Mouse (Mus musculus) hindbrain, postnatal 0 days (tissue): ENCODE measurements around the gene Umodl1. TPM values are rescaled to one million over a fixed set of nuclear protein-coding genes. Genes with fewer than 3 reads are reported as not detected.
A peak's percentile ranks its signal among the peaks of the same experiment; 100 is the strongest.

Source experiments
- ATAC-seq: fragments of 200-750 bp; cut with Nextera tagmentation; 2 replicates; pipeline ENCODE4 v1.8.0; 2017; ENCODE audit warnings: mild to moderate bottlenecking, moderate TSS enrichment, moderate library complexity
- DNase-seq: peaks from one replicate; pipeline ENCODE4 v3.0.0-alpha.2; 2015; ENCODE audit warnings: low spot score
- H3K27ac ChIP-seq: fragments of 300-500 bp; sonication (generic); 2 replicates; pipeline ENCODE4 v1.5.1; 2014; ENCODE audit warnings: mild to moderate bottlenecking
- H3K27me3 ChIP-seq: fragments of 300-500 bp; sonication (generic); 2 replicates; pipeline ENCODE4 v1.6.1; 2014; ENCODE audit warnings: low read length, mixed read lengths; ENCODE audit not compliant: insufficient read depth
- H3K36me3 ChIP-seq: fragments of 300-500 bp; sonication (generic); 2 replicates; pipeline ENCODE4 v1.6.1; 2014; ENCODE audit warnings: low read length, mixed read lengths; ENCODE audit not compliant: insufficient read depth
- H3K4me1 ChIP-seq: fragments of 300-500 bp; sonication (generic); 2 replicates; pipeline ENCODE4 v1.6.1; 2014; ENCODE audit warnings: antibody characterized with exemption, low read length, mixed read lengths; ENCODE audit not compliant: insufficient read depth
- H3K4me2 ChIP-seq: fragments of 300-500 bp; sonication (generic); 2 replicates; pipeline ENCODE4 v1.6.1; 2014; ENCODE audit warnings: low read depth, mild to moderate bottlenecking, low read length, moderate library complexity, mixed read lengths
- H3K4me3 ChIP-seq: fragments of 300-500 bp; sonication (generic); 2 replicates; pipeline ENCODE4 v1.5.1; 2014; ENCODE audit warnings: low read length
- H3K9ac ChIP-seq: fragments of 300-500 bp; sonication (generic); replicated peaks from 2 replicates; pipeline ENCODE4 v1.6.1; 2014; ENCODE audit warnings: mild to moderate bottlenecking, low read length, moderate library complexity, mixed read lengths
- H3K9me3 ChIP-seq: fragments of 300-500 bp; sonication (generic); 2 replicates; pipeline ENCODE4 v1.6.1; 2016; ENCODE audit warnings: low read length, mixed read lengths
- CTCF ChIP-seq: IDR thresholded peaks from 2 replicates; pipeline ENCODE4 v1.5.1; 2016; ENCODE audit warnings: antibody characterized with exemption, control low read depth, low read depth
- WGBS: fragments of 180-500 bp; shearing (Covaris S2); extraction: QIAGEN DNeasy Blood & Tissue Kit; methylation state at CpG from one replicate; pipeline ENCODE4 v1.1.7; 2014; 5-methylcytosine and 5-hydroxymethylcytosine counted together
- polyA plus RNA-seq: library from polyadenylated mRNA; unstranded; fragments of >200 nt; fragmentation: Nextera tagmentation; extraction: Ambion mirVana; gene quantifications from 2 replicates; pipeline ENCODE4 v1.2.1, GENCODE M21; 2015
- total RNA-seq: library from RNA; depleted of rRNA; stranded (reverse); fragments of >200 nt; gene quantifications from 2 replicates; pipeline ENCODE4 v1.2.3, GENCODE M21; 2014

The Umodl1 gene
- total and polyA plus RNA-seq, 2 experiments from 2014 or later, result 0.06 to 0.42 TPM

DNA sequence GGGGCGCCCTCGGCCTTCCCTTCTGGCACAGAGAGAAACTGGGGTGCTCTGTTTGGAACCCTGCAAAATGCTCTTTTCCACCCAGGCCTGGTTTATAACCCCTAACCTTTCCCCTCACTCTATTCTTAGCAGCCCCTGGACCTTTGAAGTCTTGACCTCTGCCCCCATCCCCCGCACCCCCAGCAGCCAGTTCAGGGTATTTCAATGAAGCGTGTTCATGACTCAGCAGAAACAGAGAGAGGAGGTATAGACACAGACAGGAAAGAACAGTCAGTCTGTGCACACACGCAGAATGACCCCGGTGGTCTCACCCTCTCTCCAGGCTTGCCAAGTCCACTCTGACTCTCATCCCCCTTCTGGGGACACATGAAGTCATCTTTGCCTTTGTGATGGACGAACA is 23.6 kb upstream of the Umodl1 start:
- DNase-seq, result no peak
- Histone ChIP-seq H3K27me3 (no peaks in the 10 kb centered on the region), H3K36me3 (no peaks in the 10 kb centered on the region), H3K4me2 (no peak overlapping the region), H3K4me3 (no peak overlapping the region), H3K9ac (no peak overlapping the region), H3K4me1 (0 out of 2 replicates have a peak, but pooled peaks cover 5% of the 10 kb centered on the region), H3K27ac (no peak overlapping the region), H3K9me3 (no peaks in the 10 kb centered on the region)
- no peak for TF ChIP-seq CTCF
- 85% methylated on average over 7 of the region's 7 CpGs for WGBS
- ATAC-seq, result no peak

DNA sequence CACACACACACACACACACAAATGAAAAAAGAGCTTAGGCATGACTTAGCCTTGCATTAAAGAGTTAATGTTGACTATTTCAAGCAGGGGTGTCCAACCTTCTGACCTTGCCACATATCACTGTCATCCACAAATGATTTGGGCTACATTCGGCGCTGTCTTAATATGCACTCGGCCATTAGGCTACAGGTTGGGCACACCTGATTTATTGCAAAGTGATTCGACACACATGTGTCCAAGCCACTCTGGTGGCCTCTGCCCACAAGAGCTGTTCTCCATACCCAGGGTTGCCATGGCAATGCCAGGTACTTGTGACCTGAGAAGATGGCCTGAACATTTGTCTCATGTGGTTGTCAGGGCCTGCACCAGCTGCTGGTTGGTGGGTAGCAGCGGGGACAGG is 21.6 kb upstream of the Umodl1 start:
- Histone ChIP-seq H3K9ac (no peak overlapping the region), H3K36me3 (no peaks in the 10 kb centered on the region), H3K4me2 (no peak overlapping the region), H3K27me3 (no peaks in the 10 kb centered on the region), H3K9me3 (no peaks in the 10 kb centered on the region), H3K4me3 (no peak overlapping the region), H3K4me1 (0 out of 2 replicates have a peak, but pooled peaks cover 5% of the 10 kb centered on the region), H3K27ac (no peak overlapping the region)
- TF ChIP-seq CTCF, result no peak
- 88% methylated on average over 5 of the region's 5 CpGs for whole genome bisulfite sequencing
- ATAC-seq, result no peak
- no peak for DNase-seq

DNA sequence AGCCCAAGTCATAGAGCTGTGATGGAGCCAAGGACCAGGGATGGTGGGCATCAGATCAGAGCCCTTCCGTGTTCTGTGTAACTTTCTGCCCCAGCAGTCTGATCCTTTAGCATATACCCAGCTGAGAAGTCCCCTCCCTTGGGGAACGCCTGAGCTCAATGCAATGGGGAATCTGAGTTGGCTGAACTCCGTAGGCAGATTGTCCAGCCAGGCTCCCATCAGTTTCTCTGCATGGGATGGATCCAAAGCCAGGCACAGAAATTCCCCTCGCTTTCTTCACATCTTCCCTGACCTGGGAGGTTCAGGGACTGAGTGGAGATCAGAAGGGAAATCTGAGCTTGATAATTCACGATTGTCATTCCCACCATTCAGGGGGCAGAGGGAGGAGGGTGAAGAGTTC is 19.1 kb upstream of the Umodl1 start:
- H3K9me3 ChIP-seq, result no peaks in the 10 kb centered on the region
- DNase-seq, result no peak
- TF ChIP-seq CTCF, result no peak
- ATAC-seq, result no peak
- WGBS, result 31% methylated on average over 5 of the region's 5 CpGs
- H3K27ac ChIP-seq, result no peak overlapping the region
- 0 out of 2 replicates have a peak, but pooled peaks cover 5% of the 10 kb centered on the region for H3K4me1 ChIP-seq
- no peaks in the 10 kb centered on the region for H3K27me3 ChIP-seq
- no peaks in the 10 kb centered on the region for H3K36me3 ChIP-seq
- H3K4me2 ChIP-seq, result no peak overlapping the region
- no peak overlapping the region for H3K9ac ChIP-seq
- no peak overlapping the region for H3K4me3 ChIP-seq

DNA sequence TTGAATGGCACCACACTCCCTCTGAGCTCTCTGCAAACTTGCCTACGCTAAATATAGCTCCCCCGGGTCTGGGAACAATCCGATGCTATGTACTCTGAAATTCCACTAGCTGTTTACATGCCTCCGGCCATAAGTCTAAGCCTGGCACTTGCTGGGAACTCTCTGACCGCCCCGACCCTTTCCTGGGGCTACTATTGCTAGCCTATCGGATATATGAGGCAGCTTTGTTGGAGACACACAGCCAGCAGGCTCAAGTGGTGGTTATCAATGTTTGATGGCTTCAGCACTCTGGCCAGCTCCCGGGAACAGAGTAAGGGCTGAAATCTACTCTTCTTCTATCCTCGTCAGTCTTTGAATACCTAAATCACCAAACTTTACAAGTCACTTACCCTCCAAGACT is 15.9 kb upstream of the Umodl1 start:
- Histone ChIP-seq H3K4me3 (no peak overlapping the region), H3K27ac (no peak overlapping the region), H3K9me3 (no peaks in the 10 kb centered on the region), H3K9ac (no peak overlapping the region), H3K4me2 (no peak overlapping the region), H3K36me3 (no peaks in the 10 kb centered on the region), H3K4me1 (0 out of 2 replicates have a peak, but pooled peaks cover 5% of the 10 kb centered on the region), H3K27me3 (no peaks in the 10 kb centered on the region)
- WGBS, result 57% methylated on average over 9 of the region's 9 CpGs
- no peak for TF ChIP-seq CTCF
- ATAC-seq (no peak), DNase-seq (no peak)

DNA sequence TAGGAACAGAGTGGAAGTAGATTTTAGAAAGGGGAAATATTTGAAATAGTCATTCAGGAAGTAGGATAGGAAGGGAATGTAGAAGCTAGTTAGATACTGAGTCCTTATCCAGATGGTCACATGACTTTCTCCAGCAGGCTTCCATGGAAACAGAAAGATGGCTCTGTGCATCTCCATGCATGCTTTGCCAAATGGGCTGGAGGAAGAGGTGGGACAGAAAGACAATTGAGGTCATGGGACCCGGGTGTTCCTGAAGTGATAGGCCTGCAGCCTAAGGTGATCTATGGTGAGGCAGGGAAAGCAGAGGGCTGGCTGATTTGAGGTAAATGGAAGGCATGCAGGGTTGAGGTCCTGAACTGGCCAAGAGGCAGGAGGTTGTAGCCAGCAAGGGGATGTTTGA is 6.1 kb upstream of the Umodl1 start:
- 45% methylated on average over 1 of the region's 1 CpGs for WGBS

DNA sequence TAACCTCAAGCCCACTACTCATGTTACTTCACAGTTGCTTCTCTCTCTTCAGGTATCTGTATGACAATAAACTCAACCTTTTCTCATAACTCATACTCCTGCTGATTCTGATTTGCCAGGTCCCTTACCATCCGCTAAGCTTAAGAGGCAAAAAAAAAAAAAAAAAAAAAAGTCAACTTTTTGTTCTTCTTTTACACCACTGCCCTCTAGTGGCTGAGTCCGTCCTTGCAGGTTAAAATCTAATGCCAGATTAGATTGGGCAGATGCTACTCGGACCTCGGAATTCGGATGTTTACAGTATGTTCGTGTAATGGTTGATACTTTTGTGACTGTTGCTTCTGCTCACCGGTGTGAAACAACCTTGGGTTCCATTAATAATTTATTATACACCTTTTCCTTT is 3.7 kb upstream of the Umodl1 start:
- Histone ChIP-seq H3K9ac (no peak overlapping the region), H3K27ac (no peak overlapping the region), H3K36me3 (no peaks in the 10 kb centered on the region), H3K27me3 (no peaks in the 10 kb centered on the region), H3K4me3 (no peak overlapping the region), H3K4me1 (no peaks in the 10 kb centered on the region), H3K9me3 (no peaks in the 10 kb centered on the region), H3K4me2 (no peak overlapping the region)
- no peak for ATAC-seq
- 2% methylated on average over 7 of the region's 7 CpGs for WGBS
- TF ChIP-seq CTCF, result peak; percentile 87
- DNase-seq, result peak; percentile 85

More for the DNA sequence above, 6.1 kb upstream of the Umodl1 start:
- DNase-seq (no peak), ATAC-seq (no peak)
- no peak for TF ChIP-seq CTCF
- H3K4me3 ChIP-seq, result no peak overlapping the region
- no peak overlapping the region for H3K4me2 ChIP-seq
- H3K4me1 ChIP-seq, result no peaks in the 10 kb centered on the region
- no peaks in the 10 kb centered on the region for H3K9me3 ChIP-seq
- no peaks in the 10 kb centered on the region for H3K27me3 ChIP-seq
- H3K27ac ChIP-seq, result no peak overlapping the region
- H3K9ac ChIP-seq, result no peak overlapping the region
- no peaks in the 10 kb centered on the region for H3K36me3 ChIP-seq

DNA sequence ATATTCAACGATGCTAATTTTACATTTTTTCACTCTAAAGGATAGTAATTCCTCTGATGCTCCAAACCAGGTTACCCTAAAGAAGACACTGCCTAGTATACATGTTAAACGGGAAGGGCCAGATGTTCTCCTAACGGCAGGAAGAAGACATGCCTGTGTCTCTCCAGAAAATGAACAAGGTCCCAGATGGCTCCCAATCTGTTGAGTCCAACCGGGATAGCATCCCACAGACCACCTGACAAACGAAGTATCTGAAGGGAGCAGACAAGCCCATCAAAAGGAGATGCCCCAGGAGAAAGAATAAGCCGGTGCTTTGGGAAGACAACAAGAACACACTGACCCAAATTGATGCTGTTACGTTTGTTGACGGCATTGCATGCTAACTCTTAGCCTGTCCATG is 2.8 kb upstream of the Umodl1 start:
- DNase-seq, result peak; percentile 1
- no peak for ATAC-seq
- H3K9ac ChIP-seq, result no peak overlapping the region
- no peak overlapping the region for H3K4me2 ChIP-seq
- no peaks in the 10 kb centered on the region for H3K9me3 ChIP-seq
- H3K4me1 ChIP-seq, result no peaks in the 10 kb centered on the region
- H3K27ac ChIP-seq, result no peak overlapping the region
- no peaks in the 10 kb centered on the region for H3K36me3 ChIP-seq
- H3K4me3 ChIP-seq, result no peak overlapping the region
- TF ChIP-seq CTCF, result no peak
- no peaks in the 10 kb centered on the region for H3K27me3 ChIP-seq
- 61% methylated on average over 8 of the region's 8 CpGs for WGBS
